Mouse (Mus musculus): Measurements from ENCODE around the gene Grhpr. TPM values are rescaled to one million over a fixed set of nuclear protein-coding genes. Genes with fewer than 3 reads are reported as not detected.

The Grhpr gene
- polyA plus RNA-seq, 1 experiment from 2014 or later: 50.1 TPM

GRCm38 (mm10) chr4:45013537-45013936 lies 32.3 kb downstream of the Grhpr start:
- H3K4me3 ChIP-seq (ENCODE audit: low read depth, low read length): peak overlapping the region; percentile 79
- DNase-seq (no peak), ATAC-seq (ENCODE audit: insufficient read depth) (no peak)
- H3K27ac ChIP-seq (ENCODE audit: low read depth): no peak overlapping the region
- peak overlapping the region; percentile 76 for H3K4me2 ChIP-seq
- H3K9ac ChIP-seq: peak overlapping the region; percentile 72
- H3K36me3 ChIP-seq (ENCODE audit: insufficient read depth): no peaks in the 10 kb centered on the region
- H3K27me3 ChIP-seq (ENCODE audit: insufficient read depth, low read length): no peaks in the 10 kb centered on the region
- WGBS: 3% methylated on average over 2 of the region's 2 CpGs
- no peaks in the 10 kb centered on the region for H3K9me3 ChIP-seq (ENCODE audit: low read depth, low read length)
- no peak for TF ChIP-seq CTCF (IDR thresholded peaks at IDR 0.05; ENCODE audit: low read depth)
- H3K4me1 ChIP-seq (ENCODE audit: insufficient read depth): peaks cover 5% of the 10 kb centered on the region; the same call in 1 of the 2 replicates

GRCm38 (mm10) chr4:45015615-45016014 lies 34.4 kb downstream of the Grhpr start:
- H3K4me3 ChIP-seq (ENCODE audit: low read depth, low read length): no peak overlapping the region
- peak; percentile 84 for DNase-seq
- no peaks in the 10 kb centered on the region for H3K27me3 ChIP-seq (ENCODE audit: insufficient read depth, low read length)
- 10% methylated on average over 3 of the region's 3 CpGs for WGBS
- H3K27ac ChIP-seq (ENCODE audit: low read depth): no peak overlapping the region
- H3K4me1 ChIP-seq (ENCODE audit: insufficient read depth): no peaks in the 10 kb centered on the region; the same call in 1 of the 2 replicates
- no peak overlapping the region for H3K4me2 ChIP-seq
- no peaks in the 10 kb centered on the region for H3K36me3 ChIP-seq (ENCODE audit: insufficient read depth)
- no peak overlapping the region; the same call in 1 of the 2 replicates for H3K9ac ChIP-seq
- H3K9me3 ChIP-seq (ENCODE audit: low read depth, low read length): no peaks in the 10 kb centered on the region
- no peak for ATAC-seq (ENCODE audit: insufficient read depth)
- TF ChIP-seq CTCF (IDR thresholded peaks at IDR 0.05; ENCODE audit: low read depth): peak; percentile 74

- DNase-seq (peak; percentile 99), ATAC-seq (ENCODE audit: insufficient read depth) (peak; percentile 89)
- TF ChIP-seq CTCF (IDR thresholded peaks at IDR 0.05; ENCODE audit: low read depth): 0 out of 2 replicates have a peak, but pooled peaks have one; percentile 2
- Histone ChIP-seq H3K4me2 (peak within 1 kb of the TSS; percentile 96), H3K4me1 (ENCODE audit: insufficient read depth) (no peaks in the 10 kb centered on the region; the same call in 1 of the 2 replicates), H3K9ac (peak within 1 kb of the TSS; percentile 63), H3K9me3 (ENCODE audit: low read depth, low read length) (no peaks in the 10 kb centered on the region), H3K27ac (ENCODE audit: low read depth) (0 out of 2 replicates have a peak within 1 kb of the TSS, but pooled peaks have one; percentile 33), H3K36me3 (ENCODE audit: insufficient read depth) (0 out of 2 replicates have a peak, but pooled peaks cover 6% of the 10 kb centered on the region), H3K4me3 (ENCODE audit: low read depth, low read length) (peak within 1 kb of the TSS; percentile 79), H3K27me3 (ENCODE audit: insufficient read depth, low read length) (no peaks in the 10 kb centered on the region)
- under 1% methylated on average over 29 of the region's 29 CpGs for WGBS
These were observed 37.3 kb downstream of the Grhpr start, which contains the start of gene Polr1e for GRCm38 (mm10) chr4:45018452-45018980. Polr1e (plus strand) TSS chr4:45018583.

GRCm38 (mm10) chr4:45019009-45019408 lies 37.8 kb downstream of the Grhpr start:
- DNase-seq (no peak), ATAC-seq (ENCODE audit: insufficient read depth) (peak; percentile 50)
- no peak overlapping the region for H3K27ac ChIP-seq (ENCODE audit: low read depth)
- peaks cover 9% of the 10 kb centered on the region for H3K36me3 ChIP-seq (ENCODE audit: insufficient read depth)
- peak overlapping the region; percentile 96 for H3K4me2 ChIP-seq
- H3K27me3 ChIP-seq (ENCODE audit: insufficient read depth, low read length): no peaks in the 10 kb centered on the region
- H3K9ac ChIP-seq: peak overlapping the region; percentile 63
- H3K4me1 ChIP-seq (ENCODE audit: insufficient read depth): no peaks in the 10 kb centered on the region; the same call in 1 of the 2 replicates
- H3K4me3 ChIP-seq (ENCODE audit: low read depth, low read length): peak overlapping the region; percentile 79
- WGBS: 2% methylated on average over 14 of the region's 14 CpGs
- H3K9me3 ChIP-seq (ENCODE audit: low read depth, low read length): no peaks in the 10 kb centered on the region
- no peak for TF ChIP-seq CTCF (IDR thresholded peaks at IDR 0.05; ENCODE audit: low read depth)

GRCm38 (mm10) chr4:45026459-45026858 lies 45.3 kb downstream of the Grhpr start:
- no peaks in the 10 kb centered on the region for H3K27me3 ChIP-seq (ENCODE audit: insufficient read depth, low read length)
- 93% methylated on average over 4 of the region's 4 CpGs for WGBS
- no peak for ATAC-seq (ENCODE audit: insufficient read depth)

GRCm38 (mm10) chr4:45032586-45032985 lies 51.4 kb downstream of the Grhpr start:
- no peaks in the 10 kb centered on the region for H3K9me3 ChIP-seq (ENCODE audit: low read depth, low read length)
- DNase-seq (no peak), ATAC-seq (ENCODE audit: insufficient read depth) (no peak)
- H3K27me3 ChIP-seq (ENCODE audit: insufficient read depth, low read length): no peaks in the 10 kb centered on the region
- peaks cover 78% of the 10 kb centered on the region for H3K36me3 ChIP-seq (ENCODE audit: insufficient read depth)
- no peak overlapping the region for H3K9ac ChIP-seq
- WGBS: 82% methylated on average over 9 of the region's 9 CpGs
- no peaks in the 10 kb centered on the region for H3K4me1 ChIP-seq (ENCODE audit: insufficient read depth)
- H3K4me2 ChIP-seq: no peak overlapping the region
- H3K4me3 ChIP-seq (ENCODE audit: low read depth, low read length): no peak overlapping the region
- H3K27ac ChIP-seq (ENCODE audit: low read depth): no peak overlapping the region
- no peak for TF ChIP-seq CTCF (IDR thresholded peaks at IDR 0.05; ENCODE audit: low read depth)

More at GRCm38 (mm10) chr4:45026459-45026858, 45.3 kb downstream of the Grhpr start:
- no peak overlapping the region for H3K27ac ChIP-seq (ENCODE audit: low read depth)
- no peak for DNase-seq
- peaks cover 68% of the 10 kb centered on the region for H3K36me3 ChIP-seq (ENCODE audit: insufficient read depth)
- TF ChIP-seq CTCF (IDR thresholded peaks at IDR 0.05; ENCODE audit: low read depth): no peak
- H3K9ac ChIP-seq: no peak overlapping the region
- no peaks in the 10 kb centered on the region for H3K9me3 ChIP-seq (ENCODE audit: low read depth, low read length)
- H3K4me3 ChIP-seq (ENCODE audit: low read depth, low read length): no peak overlapping the region
- no peak overlapping the region for H3K4me2 ChIP-seq
- no peaks in the 10 kb centered on the region for H3K4me1 ChIP-seq (ENCODE audit: insufficient read depth)

GRCm38 (mm10) chr4:45034693-45035628 lies 53.8 kb downstream of the Grhpr start:
- Histone ChIP-seq H3K4me2 (no peak overlapping the region), H3K9ac (no peak overlapping the region), H3K4me3 (ENCODE audit: low read depth, low read length) (no peak overlapping the region), H3K27ac (ENCODE audit: low read depth) (no peak overlapping the region), H3K9me3 (ENCODE audit: low read depth, low read length) (no peaks in the 10 kb centered on the region), H3K27me3 (ENCODE audit: insufficient read depth, low read length) (no peaks in the 10 kb centered on the region), H3K36me3 (ENCODE audit: insufficient read depth) (peaks cover 60% of the 10 kb centered on the region; the same call in 1 of the 2 replicates), H3K4me1 (ENCODE audit: insufficient read depth) (no peaks in the 10 kb centered on the region)
- TF ChIP-seq CTCF (IDR thresholded peaks at IDR 0.05; ENCODE audit: low read depth): no peak
- DNase-seq: peak; percentile 51
- ATAC-seq (ENCODE audit: insufficient read depth): no peak; the same call in 1 of the 2 replicates
- WGBS: 52% methylated on average over 16 of the region's 16 CpGs
